Mouse (Mus musculus): Measurements from ENCODE around the gene Shox2.

Gene Shox2

GRCm38 (mm10) chr3:66959972-66960371, 21.6 kb downstream of the Shox2 start:
- DNase-seq = no peak

DNA sequence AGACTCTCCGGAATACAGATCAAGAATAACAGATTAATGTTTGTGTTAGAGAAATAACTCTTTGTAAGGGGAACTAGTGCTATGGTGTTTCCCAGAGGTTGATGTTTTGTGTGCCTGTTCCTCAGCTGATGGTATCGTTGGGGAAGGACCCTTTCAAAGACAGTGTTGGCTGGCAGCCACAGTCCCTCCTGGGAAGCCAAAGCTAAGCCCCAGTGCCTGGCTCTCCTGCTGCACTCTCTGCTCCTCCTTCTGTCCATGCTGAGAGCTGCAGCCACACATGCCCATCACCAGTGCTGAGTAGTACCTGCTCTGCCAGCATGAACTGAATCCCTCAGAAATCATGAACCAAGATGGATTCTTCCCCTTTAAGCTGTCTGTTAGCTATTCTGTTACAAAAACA, 26.4 kb downstream of the Shox2 start:
- no peak for DNase-seq

DNA sequence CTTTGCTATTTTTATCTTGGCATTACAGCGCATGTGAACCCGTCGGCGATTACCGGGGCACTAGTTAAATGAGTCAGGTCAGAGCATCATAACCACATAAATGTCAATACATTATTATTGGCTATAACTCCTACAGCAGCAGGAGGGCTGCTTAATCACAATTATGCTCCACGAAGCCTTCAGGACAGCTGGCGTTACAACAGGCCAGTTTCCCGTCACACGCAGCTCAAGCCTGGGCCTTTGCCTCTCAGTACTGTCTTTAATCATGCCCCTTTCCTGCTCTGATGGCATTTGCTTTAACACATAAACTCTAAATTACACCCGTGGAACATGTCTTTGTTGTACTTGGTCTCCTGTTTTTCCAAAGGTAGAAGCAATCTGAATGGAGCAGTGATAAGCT, 41.9 kb downstream of the Shox2 start:
- DNase-seq = no peak

- DNase-seq = no peak
These were observed 59.1 kb downstream of the Shox2 start for GRCm38 (mm10) chr3:66922436-66922835.
